Mouse (Mus musculus) thymus, adult 2 months (tissue): Measurements from ENCODE around the gene Nfkbiz. TPM values are rescaled to one million over a fixed set of nuclear protein-coding genes. Genes with fewer than 3 reads are reported as not detected.
A peak's percentile ranks its signal among the peaks of the same experiment; 100 is the strongest.

Experiments
- DNase-seq: peaks from one replicate; pipeline ENCODE4 v3.0.0; 2021
- H3K27ac ChIP-seq: fragments of 200-500 bp; 2 replicates; pipeline ENCODE4 v1.5.1; 2012; ENCODE audit warnings: low read length, control low read depth; ENCODE audit not compliant: control insufficient read depth, insufficient read depth
- H3K27me3 ChIP-seq: fragments of 200-500 bp; 2 replicates; pipeline ENCODE4 v1.6.1; 2012; ENCODE audit warnings: mild to moderate bottlenecking, low read length, moderate library complexity, mixed read lengths; ENCODE audit not compliant: control insufficient read depth, insufficient read depth
- H3K36me3 ChIP-seq: fragments of 200-500 bp; 2 replicates; pipeline ENCODE4 v1.6.1; 2012; ENCODE audit warnings: mild to moderate bottlenecking, low read length, moderate library complexity; ENCODE audit not compliant: control insufficient read depth, insufficient read depth
- H3K4me1 ChIP-seq: fragments of 200-500 bp; replicated peaks from 2 replicates; pipeline ENCODE4 v1.6.1; 2012; ENCODE audit warnings: low read length; ENCODE audit not compliant: control insufficient read depth, insufficient read depth
- H3K4me3 ChIP-seq: fragments of 200-500 bp; 2 replicates; pipeline ENCODE4 v1.5.1; 2012; ENCODE audit warnings: mild to moderate bottlenecking, low read length, control low read depth, moderate library complexity; ENCODE audit not compliant: control insufficient read depth, insufficient read depth
- CTCF ChIP-seq: fragments of 200-500 bp; IDR thresholded peaks from 2 replicates; pipeline ENCODE4 v1.5.1; 2012; ENCODE audit warnings: mild to moderate bottlenecking, control low read depth, low read length, moderate library complexity, borderline replicate concordance; ENCODE audit not compliant: control insufficient read depth, poor library complexity, insufficient read depth; ENCODE audit errors: extremely low read depth
- POLR2A ChIP-seq: fragments of 200-500 bp; IDR thresholded peaks from 2 replicates; pipeline ENCODE4 v1.6.1; 2012; ENCODE audit warnings: mild to moderate bottlenecking, low read length, control low read depth, moderate library complexity; ENCODE audit not compliant: control insufficient read depth, poor library complexity, insufficient read depth; ENCODE audit errors: extremely low read depth
- WGBS: fragments of 180-500 bp; shearing (Covaris S2); methylation state at CpG from one replicate; pipeline ENCODE4 v1.1.7; 2018; 5-methylcytosine and 5-hydroxymethylcytosine counted together
- polyA plus RNA-seq: library from polyadenylated mRNA; depleted of rRNA; stranded (reverse); fragments of >200 nt; gene quantifications from 2 replicates; pipeline ENCODE4 v1.2.3, GENCODE M21; 2012; rRNA removed

The Nfkbiz gene
- polyA plus RNA-seq = 21.1 and 21.3 TPM in 2 replicates

DNA sequence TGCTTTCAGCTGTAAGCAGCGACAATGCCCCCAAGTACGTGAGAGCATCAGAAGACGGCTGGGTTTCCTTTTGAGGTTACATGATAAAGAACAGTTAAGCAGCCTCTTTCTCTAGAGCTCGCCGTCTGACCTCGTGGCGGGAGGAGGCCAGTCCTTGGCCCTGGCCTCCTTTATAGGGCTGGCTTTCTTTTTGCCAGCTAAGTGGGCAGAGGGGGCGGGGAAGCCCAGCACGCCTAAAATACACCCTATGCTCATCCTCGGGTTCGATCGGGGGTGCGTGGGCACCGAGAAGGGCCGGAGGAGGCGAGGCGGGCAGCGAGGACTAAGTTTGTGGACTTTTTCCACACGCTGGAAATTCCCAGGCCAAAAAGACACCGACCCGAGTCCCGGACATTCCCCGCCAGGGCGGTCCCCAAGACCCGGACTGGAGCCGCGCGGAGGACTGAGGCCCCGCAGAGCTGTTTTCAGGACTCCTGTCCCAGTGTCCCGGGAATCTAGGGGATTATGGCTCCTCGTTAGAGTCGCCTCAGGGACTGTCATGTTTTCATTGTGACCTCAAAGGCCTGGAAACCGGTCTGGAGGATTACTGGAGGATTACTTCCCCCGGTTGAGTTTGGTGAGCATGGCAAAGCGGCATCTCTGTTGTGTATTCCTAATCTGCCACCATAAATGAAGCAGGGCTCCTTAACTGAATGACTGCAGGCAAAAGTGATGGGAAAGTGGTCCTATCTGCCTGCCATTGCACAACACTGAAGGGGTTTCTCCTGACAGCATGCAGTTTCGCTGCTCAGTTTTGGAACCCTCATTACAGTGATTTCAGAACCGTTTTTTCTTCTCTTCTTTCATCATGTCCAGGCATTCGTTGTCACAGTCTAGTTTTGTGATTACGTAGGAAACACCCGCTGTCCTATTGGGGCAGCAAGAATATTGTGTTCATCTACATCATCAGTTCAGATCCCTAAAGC lies at the start of gene Nfkbiz:
TSS of gene Nfkbiz (minus strand) at position 390 of the 965 bp plus-strand sequence.
- Histone ChIP-seq H3K36me3 (peaks cover 2% of the 10 kb centered on the region; the same call in 1 of the 2 replicates), H3K4me3 (peak within 1 kb of the TSS; percentile 80), H3K4me1 (peaks cover 8% of the 10 kb centered on the region), H3K27me3 (no peaks in the 10 kb centered on the region), H3K27ac (peak within 1 kb of the TSS; percentile 9)
- under 1% methylated on average over 40 of the region's 40 CpGs for WGBS
- peak; percentile 77 for DNase-seq
- TF ChIP-seq POLR2A = peak; percentile 34; the same call in 1 of the 2 replicates
- no peak for TF ChIP-seq CTCF

DNA sequence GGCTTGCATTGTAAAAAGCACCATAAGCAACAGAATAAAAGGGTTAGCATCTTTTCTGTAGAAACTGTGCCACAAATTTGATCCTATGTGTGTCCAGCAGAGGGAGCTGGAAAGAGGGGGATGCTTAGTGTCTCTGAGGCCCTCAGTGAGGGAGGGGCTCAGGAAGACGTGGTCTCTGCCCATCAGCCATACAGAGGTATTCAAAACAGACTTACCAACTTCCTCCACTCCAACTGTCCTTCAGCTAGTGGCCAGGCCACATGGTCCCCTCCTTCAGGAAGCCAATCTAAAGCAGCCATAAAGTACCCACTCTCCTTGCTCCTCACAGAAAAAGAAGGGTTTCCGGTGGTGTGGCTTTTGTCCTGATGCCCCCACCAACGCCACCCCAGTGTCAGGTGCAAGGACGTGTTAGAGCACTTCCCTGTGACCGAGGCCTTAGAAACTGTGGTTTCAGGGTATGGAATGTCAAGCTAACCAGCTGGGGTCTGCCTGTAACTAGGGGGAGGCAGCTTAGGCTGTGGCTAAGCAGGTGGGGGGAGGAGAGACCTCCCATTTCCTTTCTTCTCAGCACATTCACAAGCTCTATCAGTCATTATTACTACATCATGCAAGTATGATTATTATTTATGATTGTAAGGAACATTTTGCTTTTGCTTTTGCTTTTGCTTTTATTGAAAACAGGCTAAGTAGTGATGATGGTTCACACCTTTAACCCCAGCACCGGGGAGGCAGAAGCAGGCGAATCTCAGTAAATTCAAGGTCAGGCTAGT lies 49.3 kb upstream of the Nfkbiz start:
- DNase-seq = peak; percentile 47
- peaks cover 18% of the 10 kb centered on the region for H3K4me1 ChIP-seq
- H3K36me3 ChIP-seq = peaks cover 11% of the 10 kb centered on the region
- peak overlapping the region; percentile 66 for H3K27ac ChIP-seq
- WGBS = 7% methylated on average over 7 of the region's 7 CpGs
- TF ChIP-seq CTCF (peak; percentile 61; the same call in 1 of the 2 replicates), POLR2A (no peak)
- no peak overlapping the region for H3K4me3 ChIP-seq
- H3K27me3 ChIP-seq = no peaks in the 10 kb centered on the region

DNA sequence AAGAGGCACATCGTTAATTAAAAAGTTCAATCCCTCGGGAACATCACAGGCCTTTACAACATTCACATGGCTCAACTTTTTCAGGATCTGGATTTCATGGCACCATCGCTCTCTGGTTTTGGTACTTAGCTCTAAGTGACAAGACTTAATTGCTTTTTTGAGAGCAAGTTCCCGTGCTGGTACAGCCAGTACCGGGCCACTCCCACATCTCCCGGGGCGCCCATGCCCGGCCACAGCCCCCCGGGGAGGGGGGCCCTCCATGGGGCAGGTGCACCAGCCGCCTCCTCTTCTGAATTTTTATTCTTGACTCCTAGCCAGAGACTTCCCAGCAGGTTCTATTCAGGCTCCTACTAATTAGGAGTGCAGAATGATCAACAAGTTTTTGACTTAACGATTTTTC lies 45.5 kb upstream of the Nfkbiz start:
- H3K4me3 ChIP-seq = no peak overlapping the region

DNA sequence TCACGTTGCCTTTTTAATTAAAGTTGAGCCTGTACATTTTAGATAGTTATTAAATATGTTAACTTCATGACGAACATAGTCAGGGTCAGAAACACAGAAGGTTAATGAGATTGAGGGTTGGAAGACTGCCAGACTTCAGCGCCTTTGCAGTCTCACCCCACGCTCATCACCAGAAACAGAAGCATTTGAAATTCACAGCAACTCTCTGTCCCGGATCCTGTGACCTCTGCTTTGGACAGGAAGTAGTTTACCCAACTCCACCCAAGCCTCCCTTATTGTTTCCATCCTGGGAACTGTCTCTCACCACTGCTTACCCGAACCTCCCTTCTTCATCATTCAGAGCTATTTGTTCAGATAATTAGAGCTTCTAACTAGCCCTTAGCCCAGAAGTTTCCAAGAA lies 37.3 kb upstream of the Nfkbiz start:
- 82% methylated on average over 6 of the region's 6 CpGs for WGBS
- H3K4me1 ChIP-seq = no peaks in the 10 kb centered on the region
- H3K36me3 ChIP-seq = no peaks in the 10 kb centered on the region
- H3K4me3 ChIP-seq = no peak overlapping the region
- H3K27me3 ChIP-seq = no peaks in the 10 kb centered on the region
- DNase-seq = no peak
- no peak overlapping the region for H3K27ac ChIP-seq
- TF ChIP-seq POLR2A = no peak
- TF ChIP-seq CTCF = no peak

More for the DNA sequence above, 45.5 kb upstream of the Nfkbiz start:
- Histone ChIP-seq H3K27me3 (no peaks in the 10 kb centered on the region), H3K27ac (no peak overlapping the region), H3K36me3 (peaks cover 11% of the 10 kb centered on the region), H3K4me1 (peaks cover 9% of the 10 kb centered on the region)
- TF ChIP-seq CTCF (no peak), POLR2A (no peak)
- DNase-seq = no peak
- 94% methylated on average over 11 of the region's 11 CpGs for WGBS

DNA sequence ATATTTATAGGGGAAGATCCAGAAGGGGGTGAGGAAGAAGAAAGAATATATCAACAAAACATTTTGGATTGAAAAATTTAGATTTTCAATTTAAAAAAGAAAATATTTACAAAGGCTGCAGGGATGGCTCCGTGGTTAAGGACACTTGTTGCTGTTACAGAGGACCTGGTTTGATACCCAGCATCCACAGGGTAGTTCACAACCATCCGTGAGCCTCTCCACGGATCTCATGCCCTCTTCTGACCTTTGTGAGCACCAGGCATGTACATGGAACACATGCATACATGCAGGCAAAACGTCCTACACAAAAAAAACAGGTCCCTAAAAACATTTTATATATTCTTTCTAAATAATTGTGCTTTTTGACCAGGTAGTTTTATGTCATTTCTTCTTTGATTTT lies 25.1 kb upstream of the Nfkbiz start:
- no peak for DNase-seq
- Histone ChIP-seq H3K4me1 (no peaks in the 10 kb centered on the region), H3K4me3 (no peak overlapping the region), H3K36me3 (peaks cover 4% of the 10 kb centered on the region; the same call in 1 of the 2 replicates), H3K27ac (no peak overlapping the region), H3K27me3 (no peaks in the 10 kb centered on the region)
- 76% methylated on average over 4 of the region's 4 CpGs for WGBS
- TF ChIP-seq CTCF = no peak
- no peak for TF ChIP-seq POLR2A

DNA sequence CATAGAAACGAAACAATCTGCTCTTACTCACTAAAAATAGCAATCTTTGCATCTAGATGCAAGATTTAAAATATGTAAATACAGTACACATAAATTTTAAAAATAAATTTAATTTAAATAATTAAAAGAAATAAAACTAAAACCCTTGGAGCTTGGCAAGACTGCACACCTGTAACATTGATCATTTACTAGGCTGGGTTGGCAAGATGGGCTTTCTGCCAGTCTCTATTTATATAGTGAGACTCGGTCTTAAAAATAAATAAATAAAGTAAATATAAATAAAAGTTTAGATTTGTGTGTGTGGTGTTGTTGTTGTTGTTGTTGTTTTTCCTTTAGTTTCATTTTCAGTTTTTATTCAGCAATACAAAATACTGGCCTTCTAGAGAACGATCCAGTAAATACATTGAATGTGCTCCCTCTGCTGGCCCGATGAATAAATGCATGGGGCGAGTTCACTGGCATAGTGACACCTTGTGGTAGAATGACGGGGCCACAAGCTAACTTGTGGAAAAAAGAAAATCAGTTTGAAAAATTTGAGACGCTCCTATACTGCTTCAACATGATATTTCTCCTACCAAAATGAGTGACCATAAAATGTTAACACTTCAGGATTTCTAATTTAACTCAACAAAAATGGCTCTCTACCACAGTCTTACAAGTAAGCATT lies 24.6 kb upstream of the Nfkbiz start:
- no peaks in the 10 kb centered on the region for H3K4me1 ChIP-seq
- DNase-seq = peak; percentile 56
- 29% methylated on average over 7 of the region's 7 CpGs for WGBS
- TF ChIP-seq POLR2A (no peak), CTCF (no peak)
- no peak overlapping the region for H3K27ac ChIP-seq
- H3K36me3 ChIP-seq = peaks cover 4% of the 10 kb centered on the region; the same call in 1 of the 2 replicates
- no peak overlapping the region for H3K4me3 ChIP-seq
- no peaks in the 10 kb centered on the region for H3K27me3 ChIP-seq
